In the genomic region with DNA sequence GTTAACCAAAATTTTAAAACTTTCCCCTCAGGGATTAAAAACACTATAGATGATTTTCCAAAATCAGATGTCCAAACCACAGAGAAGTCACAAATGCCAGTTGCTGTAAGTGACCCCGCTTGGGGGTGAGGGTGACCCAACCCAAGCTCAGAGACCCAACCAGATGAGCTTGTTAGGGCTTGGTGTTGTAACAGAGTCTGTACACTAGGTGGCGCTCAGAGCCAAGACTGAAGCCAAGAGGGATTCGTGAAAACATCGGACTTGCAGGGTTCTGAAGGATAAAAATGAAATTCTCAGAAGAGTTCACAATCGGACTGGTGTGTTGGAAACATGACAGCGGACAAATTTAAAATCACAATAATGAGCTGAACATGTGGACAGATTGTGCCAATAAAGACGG, we compare ENCODE assay signal across 8 mouse cellular contexts. TPM values are rescaled to one million over a fixed set of nuclear protein-coding genes. Genes with fewer than 3 reads are reported as not detected.
DNase-seq lines count a peak whose midpoint lies in the region; ATAC-seq and TF ChIP-seq lines count a peak whose summit lies in the region.

No protein-coding gene starts in this region.

- H3K27ac ChIP-seq in kidney, postnatal 0 days, result no peak overlapping the region

- H3K9me3 ChIP-seq in kidney, postnatal 0 days (replicated peaks; ENCODE audit: low read length), result no peaks in the 10 kb centered on the region

- 17% methylated on average over 7 of the region's 7 CpGs for WGBS in kidney, postnatal 0 days

- peak; percentile 94 for TF ChIP-seq CTCF in kidney, postnatal 0 days (IDR thresholded peaks at IDR 0.05; ENCODE audit: low read depth)

- H3K9ac ChIP-seq in kidney, postnatal 0 days (ENCODE audit: low read depth, low read length), result no peak overlapping the region

- H3K4me1 ChIP-seq in kidney, postnatal 0 days (replicated peaks; ENCODE audit: insufficient read depth, low read length), result no peaks in the 10 kb centered on the region

- peak; percentile 79 for DNase-seq in 416B (ENCODE audit: low read depth)
- peak; percentile 75 for DNase-seq in MN1 (ENCODE audit: low spot score)
- peak; percentile 75 for DNase-seq in cerebellum, adult 9-10 months
- peak; percentile 68 to 69 for DNase-seq in frontal cortex, postnatal 36 days (ENCODE audit: low spot score in 2 of 2)
- DNase-seq in kidney, postnatal 0 days (ENCODE audit: low spot score), result peak; percentile 85
- DNase-seq in lung, adult 18-20 months, result peak; percentile 61 to 63
- DNase-seq in retina, postnatal 7 days (ENCODE audit: low read depth, low spot score), result peak; percentile 64
- DNase-seq in thymus, postnatal 4 days, result peak; percentile 78

- H3K4me3 ChIP-seq in kidney, postnatal 0 days (replicated peaks; ENCODE audit: low read depth, low read length), result no peak overlapping the region

- H3K27me3 ChIP-seq in kidney, postnatal 0 days (ENCODE audit: insufficient read depth, low read length), result no peaks in the 10 kb centered on the region

- peaks cover 10% of the 10 kb centered on the region for H3K36me3 ChIP-seq in kidney, postnatal 0 days (ENCODE audit: insufficient read depth, low read length)

- no peak for ATAC-seq in kidney, postnatal 0 days (replicated peaks; ENCODE audit: low FRiP score, low read depth)

- H3K4me2 ChIP-seq in kidney, postnatal 0 days (ENCODE audit: low read length), result no peak overlapping the region

RNA-seq across cellular contexts. Expression of a gene that starts 18.0 kb away (rescaled TPM):
- polyA plus RNA-seq in kidney, postnatal 0 days (2015; fragmentation: Nextera tagmentation; extraction: Ambion mirVana), result 300 and 305 TPM in 2 replicates

RNA-seq across cellular contexts. Expression of a gene that starts 20.8 kb away (rescaled TPM):
- 16.1 and 17.5 TPM in 2 replicates for polyA plus RNA-seq in kidney, postnatal 0 days (2015; fragmentation: Nextera tagmentation; extraction: Ambion mirVana)

RNA-seq across cellular contexts. Expression of a gene that starts 41.7 kb away (rescaled TPM):
- polyA plus RNA-seq in kidney, postnatal 0 days (2015; fragmentation: Nextera tagmentation; extraction: Ambion mirVana), result 56.4 and 58.0 TPM in 2 replicates
